Mouse (Mus musculus) heart, embryonic 16.5 days (tissue): ENCODE measurements around the gene Skint2. TPM values are rescaled to one million over a fixed set of nuclear protein-coding genes. Genes with fewer than 3 reads are reported as not detected.

Experiments
- ATAC-seq: fragments of 200-750 bp; cut with Nextera tagmentation; replicated peaks from 2 replicates; pipeline ENCODE4 v1.8.0; 2017; ENCODE audit warnings: moderate number of reproducible peaks; ENCODE audit not compliant: insufficient read depth, low FRiP score; ENCODE audit errors: extremely low read depth
- H3K27ac ChIP-seq: fragments of 300-500 bp; sonication (generic); 2 replicates; pipeline ENCODE4 v1.5.1; 2014; ENCODE audit warnings: mild to moderate bottlenecking, low read length, control low read depth, moderate library complexity
- H3K27me3 ChIP-seq: fragments of 300-500 bp; sonication (generic); 2 replicates; pipeline ENCODE4 v1.6.1; 2014; ENCODE audit warnings: low read length, mixed read lengths; ENCODE audit not compliant: control insufficient read depth, insufficient read depth
- H3K36me3 ChIP-seq: fragments of 300-500 bp; sonication (generic); 2 replicates; pipeline ENCODE4 v1.6.1; 2014; ENCODE audit not compliant: control insufficient read depth, insufficient read depth
- H3K4me1 ChIP-seq: fragments of 300-500 bp; sonication (generic); 2 replicates; pipeline ENCODE4 v1.6.1; 2014; ENCODE audit warnings: low read length, mixed read lengths; ENCODE audit not compliant: control insufficient read depth, insufficient read depth
- H3K4me2 ChIP-seq: fragments of 300-500 bp; sonication (generic); 2 replicates; pipeline ENCODE4 v1.6.1; 2014; ENCODE audit warnings: low read depth, mild to moderate bottlenecking, control low read depth, low read length
- H3K4me3 ChIP-seq: fragments of 300-500 bp; sonication (generic); 2 replicates; pipeline ENCODE4 v1.5.1; 2014; ENCODE audit warnings: mild to moderate bottlenecking, control low read depth, low read length
- H3K9ac ChIP-seq: fragments of 300-500 bp; sonication (generic); 2 replicates; pipeline ENCODE4 v1.6.1; 2014; ENCODE audit warnings: low read length, control low read depth
- H3K9me3 ChIP-seq: fragments of 300-500 bp; sonication (generic); replicated peaks from 2 replicates; pipeline ENCODE4 v1.6.1; 2016; ENCODE audit warnings: low read length; ENCODE audit not compliant: control insufficient read depth
- WGBS: fragments of 180-500 bp; shearing (Covaris S2); extraction: QIAGEN DNeasy Blood & Tissue Kit; methylation state at CpG from one replicate; pipeline ENCODE4 v1.1.7; 2014; 5-methylcytosine and 5-hydroxymethylcytosine counted together
- polyA plus RNA-seq: library from polyadenylated mRNA; unstranded; fragments of >200 nt; fragmentation: Nextera tagmentation; extraction: Ambion mirVana; gene quantifications from 2 replicates; pipeline ENCODE4 v1.2.1, GENCODE M21; 2015

Gene Skint2
- polyA plus RNA-seq = 0.34 and 0.77 TPM in 2 replicates

GRCm38 (mm10) chr4:112556894-112557293 is at the start of gene Skint2:
Skint2 (plus strand) TSS chr4:112557194.
- 65% methylated on average over 2 of the region's 2 CpGs for WGBS
- Histone ChIP-seq H3K4me1 (no peaks in the 10 kb centered on the region), H3K27me3 (no peaks in the 10 kb centered on the region), H3K9me3 (no peaks in the 10 kb centered on the region), H3K4me3 (no peak within 1 kb of the TSS), H3K27ac (no peak within 1 kb of the TSS), H3K4me2 (no peak within 1 kb of the TSS), H3K36me3 (no peaks in the 10 kb centered on the region), H3K9ac (no peak within 1 kb of the TSS)
- ATAC-seq = no peak

Other genes starting within 250 kb of the Skint2 start
- not detected in 2 replicates for gene Skint9, start 123.2 kb upstream of the Skint2 start, polyA plus RNA-seq
- 0.97 and 4.3 TPM in 2 replicates for gene Skint10, start 217.7 kb downstream of the Skint2 start, polyA plus RNA-seq